Mouse (Mus musculus) bone marrow, adult 2 months (tissue): ENCODE results near the gene Agmo.

ENCODE experiments used
- CTCF ChIP-seq: fragments of 200-500 bp; IDR thresholded peaks from 2 replicates; pipeline ENCODE4 v1.5.1; 2011; ENCODE audit warnings: low read length, control low read depth; ENCODE audit not compliant: control insufficient read depth, insufficient read depth
- POLR2A ChIP-seq: fragments of 200-500 bp; IDR thresholded peaks from 2 replicates; pipeline ENCODE4 v1.6.1; 2011; ENCODE audit warnings: low read depth, mild to moderate bottlenecking, control low read depth, low read length, borderline replicate concordance; ENCODE audit not compliant: control insufficient read depth

DNA sequence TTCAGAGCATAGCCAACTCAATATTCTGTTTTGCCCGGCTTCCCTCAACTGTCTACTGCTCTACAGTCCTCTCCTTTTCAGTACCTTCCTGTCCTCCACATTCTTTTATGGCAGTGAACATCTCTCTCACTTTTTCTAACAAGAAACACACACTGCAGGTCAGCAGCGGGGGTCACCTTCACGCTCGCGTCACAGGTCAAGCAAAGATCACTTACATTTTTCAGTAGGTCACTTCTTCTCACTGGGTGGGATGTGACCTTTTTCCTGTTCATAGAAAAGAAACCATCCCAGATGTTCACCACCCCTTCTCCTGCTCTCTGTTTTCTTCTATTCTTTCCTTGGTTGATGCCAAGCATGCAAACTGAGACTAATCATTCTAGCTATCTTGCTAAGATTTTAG is 230.2 kb downstream of the Agmo start:
- TF ChIP-seq POLR2A (no peak), CTCF (no peak)
